Mouse (Mus musculus): ENCODE measurements around the gene 2010109A12Rik. TPM values are rescaled to one million over a fixed set of nuclear protein-coding genes. Genes with fewer than 3 reads are reported as not detected.

2010109A12Rik gene
- total RNA-seq, 4 experiments from 2014 or later, result not detected

DNA sequence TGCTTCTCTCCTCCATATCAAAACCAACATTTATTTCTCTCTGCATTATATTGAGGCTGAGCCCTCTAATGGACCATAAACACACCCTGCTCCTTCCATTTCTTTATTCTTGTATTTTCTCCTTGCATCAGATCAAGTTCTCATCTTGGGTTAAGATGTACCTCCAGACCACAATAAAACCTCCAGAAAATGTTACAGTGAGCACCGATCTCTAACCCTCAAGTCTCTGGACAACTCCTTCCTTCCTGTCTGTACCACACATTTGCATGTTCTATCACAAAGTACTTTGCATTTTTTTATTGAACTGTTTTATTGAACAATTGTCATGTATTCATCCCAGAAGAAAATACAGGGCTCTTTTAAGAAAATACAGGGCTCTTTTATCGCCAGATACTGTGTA lies 23.2 kb downstream of the 2010109A12Rik start:
- DNase-seq (ENCODE audit: low spot score in 2 of 2), result no peak

DNA sequence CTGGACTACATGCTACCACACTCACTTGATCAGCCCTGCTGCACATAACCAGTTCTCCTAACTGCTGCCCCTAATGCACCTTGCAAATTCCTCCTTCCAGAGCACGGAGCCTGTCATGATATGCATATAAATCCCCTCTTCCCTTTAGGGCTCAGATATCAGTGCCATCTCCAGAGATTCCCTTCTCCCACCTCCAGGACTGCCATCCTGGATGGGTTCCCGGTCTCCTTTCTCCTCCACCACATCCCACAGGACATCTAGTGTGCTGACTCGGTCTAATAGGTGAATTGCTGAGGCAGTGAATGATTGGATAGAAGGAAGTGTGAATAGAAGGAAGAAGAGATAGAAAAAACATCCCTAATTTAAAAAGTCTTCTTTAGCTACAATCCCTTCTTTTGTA lies 25.4 kb downstream of the 2010109A12Rik start:
- DNase-seq (ENCODE audit: low spot score in 2 of 2), result no peak

- no peak for DNase-seq (ENCODE audit: low spot score in 2 of 2)
These were observed 26.5 kb downstream of the 2010109A12Rik start for GRCm38 (mm10) chr5:93232838-93233237.

DNA sequence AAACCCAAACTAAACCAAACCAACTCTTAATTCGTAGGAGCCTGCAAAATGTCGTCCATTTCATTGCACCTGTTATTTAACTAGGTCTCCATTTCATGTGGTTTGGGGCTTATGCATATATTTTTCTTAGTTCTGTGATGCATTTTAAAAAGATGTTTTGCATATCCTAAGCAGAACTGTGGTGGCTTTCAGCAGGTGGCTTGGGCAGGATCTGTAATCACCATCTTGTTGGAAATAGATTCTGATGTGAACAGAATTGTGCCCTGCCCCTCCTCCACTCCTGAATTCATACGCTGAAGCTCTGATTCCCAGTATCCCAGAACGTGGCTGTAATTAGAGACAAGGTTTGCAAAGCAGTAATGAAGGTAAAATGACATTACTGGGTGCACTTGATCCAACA lies 27.8 kb downstream of the 2010109A12Rik start:
- no peak for DNase-seq (ENCODE audit: low spot score in 2 of 2)

GRCm38 (mm10) chr5:93234605-93235004 lies 28.3 kb downstream of the 2010109A12Rik start:
- no peak for DNase-seq (ENCODE audit: low spot score in 2 of 2)

GRCm38 (mm10) chr5:93235888-93236287 lies 29.6 kb downstream of the 2010109A12Rik start:
- DNase-seq (ENCODE audit: low spot score in 2 of 2), result no peak

DNA sequence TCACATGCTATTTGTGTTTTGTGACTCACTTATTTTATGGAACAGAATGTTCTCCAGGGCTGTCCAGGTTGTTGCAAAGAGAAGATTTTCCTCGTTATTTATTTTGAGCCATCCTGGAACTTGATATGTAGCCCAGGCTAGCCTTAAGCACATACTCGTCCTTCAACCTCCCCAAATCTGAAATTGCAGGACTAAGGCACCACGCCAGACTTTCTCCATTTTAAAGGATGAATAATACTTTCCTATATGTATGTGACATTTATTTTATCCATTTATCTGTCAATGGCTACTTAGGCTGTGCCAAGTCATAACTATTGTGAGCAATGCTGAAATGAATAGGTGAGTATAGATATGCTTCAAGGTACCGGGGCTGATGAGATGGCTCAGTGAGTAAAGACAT lies 30.2 kb downstream of the 2010109A12Rik start:
- no peak for DNase-seq (ENCODE audit: low spot score in 2 of 2)

- no peak for DNase-seq (ENCODE audit: low spot score in 2 of 2)
These were observed 33.5 kb downstream of the 2010109A12Rik start for GRCm38 (mm10) chr5:93239590-93240544.

DNA sequence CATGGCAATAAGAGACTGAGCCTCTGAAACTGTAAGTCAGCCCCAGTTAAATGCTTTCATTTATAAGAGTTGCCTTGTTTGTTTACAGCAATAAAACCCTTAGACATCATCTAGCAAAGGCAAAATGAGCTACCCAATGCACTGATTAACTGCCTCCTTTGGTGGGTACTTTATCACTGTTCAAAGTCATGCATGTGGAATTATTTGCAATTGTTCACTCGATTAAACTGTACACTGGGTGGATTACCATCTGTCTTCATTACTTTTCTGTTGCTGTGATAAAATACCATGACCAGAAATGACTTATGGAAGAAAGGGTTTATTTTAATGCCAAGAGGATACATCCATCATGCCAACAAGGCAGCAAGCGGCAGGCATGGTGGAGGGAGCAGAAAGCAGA lies 39.0 kb downstream of the 2010109A12Rik start:
- DNase-seq (ENCODE audit: low spot score in 2 of 2), result no peak

- DNase-seq (ENCODE audit: low spot score in 2 of 2), result no peak
These were observed 43.7 kb downstream of the 2010109A12Rik start for GRCm38 (mm10) chr5:93249940-93250578.

DNA sequence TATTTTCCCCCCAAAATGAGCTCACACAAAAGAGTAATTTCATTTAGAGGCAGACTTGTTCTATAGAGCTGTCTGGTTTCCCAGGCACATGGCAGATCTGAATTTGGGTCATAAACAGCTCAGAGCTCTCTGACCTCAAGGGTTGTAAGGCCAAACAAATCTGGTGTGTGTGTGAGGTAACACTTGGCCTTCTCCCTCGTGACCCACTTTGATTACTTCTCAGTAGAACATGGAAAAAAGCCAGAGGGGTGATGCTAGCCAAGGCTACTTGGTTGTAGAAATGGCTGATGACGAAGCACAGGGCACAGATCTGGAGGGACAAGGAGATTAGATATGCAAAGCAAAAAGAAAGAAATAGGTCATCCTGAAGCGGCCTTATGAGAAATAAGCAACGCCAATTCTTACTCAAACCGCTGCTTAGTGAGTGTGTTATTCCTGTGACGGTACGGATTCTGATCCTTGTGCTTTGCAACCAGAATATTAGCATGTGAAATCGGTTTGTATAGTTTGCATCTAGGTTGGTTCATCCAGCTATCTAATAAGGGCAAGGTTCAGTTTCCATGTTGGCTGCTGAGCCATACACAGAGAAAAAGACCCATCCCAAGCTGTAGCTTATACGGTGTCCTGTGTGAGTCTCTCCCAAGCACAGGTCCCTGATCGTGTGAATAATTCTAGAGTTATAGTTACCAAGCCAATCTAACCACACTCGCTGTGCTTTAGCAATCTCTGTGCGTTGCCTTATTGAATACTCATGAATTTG lies 44.9 kb downstream of the 2010109A12Rik start:
- peak; percentile 52 to 64 for DNase-seq (ENCODE audit: low spot score in 2 of 2)

- no peak for DNase-seq (ENCODE audit: low spot score in 2 of 2)
These were observed 49.5 kb downstream of the 2010109A12Rik start for GRCm38 (mm10) chr5:93255759-93256265.

DNA sequence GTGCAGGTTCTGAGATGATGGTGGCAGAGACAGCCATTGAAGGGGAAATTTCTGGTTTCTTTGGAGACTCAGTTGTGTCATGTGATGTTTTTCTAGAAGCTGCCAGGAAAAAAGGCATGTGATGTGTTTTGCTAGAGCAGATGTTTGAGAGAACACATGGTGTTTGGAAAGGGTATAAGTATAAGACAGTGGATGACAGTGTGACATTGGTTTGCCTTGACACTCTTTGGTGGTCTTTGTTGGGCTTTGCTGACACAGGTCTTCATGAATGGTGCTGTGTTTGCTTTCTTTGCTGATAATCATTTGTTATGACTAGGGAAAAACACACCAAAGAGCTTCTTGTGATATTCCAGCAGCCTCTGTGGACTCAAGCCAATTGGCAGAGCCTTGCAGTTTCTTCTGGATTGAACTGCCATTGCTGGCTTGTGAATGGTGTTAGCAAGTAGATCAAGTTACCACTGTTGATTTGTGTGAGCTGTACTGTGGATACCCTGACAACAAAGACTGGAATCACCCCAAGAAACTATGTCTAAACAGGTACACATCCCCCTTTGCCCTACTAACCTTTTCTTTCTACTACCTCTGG lies 50.6 kb downstream of the 2010109A12Rik start:
- DNase-seq (ENCODE audit: low spot score in 2 of 2), result no peak

- no peak for DNase-seq (ENCODE audit: low spot score in 2 of 2)
These were observed 53.0 kb downstream of the 2010109A12Rik start for GRCm38 (mm10) chr5:93259349-93259748.

- DNase-seq (ENCODE audit: low spot score in 2 of 2), result no peak
These were observed 54.7 kb downstream of the 2010109A12Rik start for GRCm38 (mm10) chr5:93260983-93261382.

DNA sequence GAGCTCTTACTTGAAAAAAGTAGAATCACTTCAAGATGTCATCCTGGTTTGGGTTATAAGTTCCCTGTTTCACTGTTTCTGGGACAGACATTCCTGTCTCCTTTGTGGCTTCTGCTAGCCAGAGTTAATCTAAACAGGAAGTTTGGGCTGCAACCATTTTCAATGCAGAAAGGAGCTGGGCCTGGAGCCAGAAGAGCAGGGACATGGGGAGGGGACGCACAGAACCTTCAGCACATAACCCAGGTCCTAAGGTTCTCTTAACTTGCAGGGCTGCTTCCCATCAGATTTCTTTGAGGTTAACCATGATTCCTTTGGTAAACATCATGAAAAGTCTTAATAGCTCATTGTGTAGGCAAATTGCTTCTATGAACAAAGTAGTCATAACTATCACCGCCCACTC lies 56.4 kb downstream of the 2010109A12Rik start:
- no peak for DNase-seq (ENCODE audit: low spot score in 2 of 2)

Other genes starting within 250 kb of the 2010109A12Rik start
- gene Sowahb, start 161.5 kb upstream of the 2010109A12Rik start, total RNA-seq (2022), result under 1 TPM; 0.16 to 0.25 (median 0.21) TPM
- gene Sept11, start 113.1 kb upstream of the 2010109A12Rik start, total RNA-seq (2022), result 100 to 1,000 TPM in 1 of 4 experiments, 10 to 100 TPM in 3; 91.3 to 100 (median 94.8) TPM
- gene Ccni, start within 50 bp of the 2010109A12Rik start, total RNA-seq (2022), result 10 to 100 TPM; 58.7 to 80.0 (median 65.4) TPM
- 10 to 100 TPM; 10.1 to 13.5 (median 12.2) TPM for gene Ccng2, start 60.7 kb downstream of the 2010109A12Rik start, total RNA-seq (2022)